Comparison of ENCODE assay signal across 14 mouse cellular contexts in genomic region chr15:81804172-81804571, GRCm38 (mm10). TPM values are rescaled to one million over a fixed set of nuclear protein-coding genes. Genes with fewer than 3 reads are reported as not detected.
A peak's percentile ranks its signal among the peaks of the same experiment; 100 is the strongest.
DNase-seq lines count a peak whose midpoint lies in the region; ATAC-seq and TF ChIP-seq lines count a peak whose summit lies in the region.
"Had no signal": no experiment of that assay in that cellular context is flagged by ENCODE, and none has a peak within 500 bp of the region (broad histone marks: within the 10 kb centered on the region; RNA-seq: fewer than 3 reads in every experiment).

No protein-coding gene starts in this region.

- peak; percentile 50 for DNase-seq in cerebellum, adult 9-11 months
- no peak for DNase-seq in cerebellum, postnatal 10 days
- DNase-seq in intestine, embryonic 14.5 days (ENCODE audit: low spot score), result no peak
- DNase-seq in lung, postnatal 10 days, result no peak
- no peak for DNase-seq in midbrain, embryonic 10.5 days (ENCODE audit: low spot score)
- DNase-seq: adrenal gland, adult 8-10 months; spleen, adult 18-20 months; thymus, adult 18-20 months had no signal

- TF ChIP-seq POLR2A in olfactory bulb, adult 2 months (IDR thresholded peaks at IDR 0.05; ENCODE audit: insufficient read depth, low read depth, low read length), result no peak

- no peaks in the 10 kb centered on the region for H3K36me3 ChIP-seq in intestine, embryonic 14.5 days (ENCODE audit: control insufficient read depth, insufficient read depth, low read length)
- H3K36me3 ChIP-seq in intestine, postnatal 0 days (ENCODE audit: control insufficient read depth, insufficient read depth), result no peaks in the 10 kb centered on the region
- H3K36me3 ChIP-seq in lung, embryonic 15.5 days, result no peaks in the 10 kb centered on the region
- H3K36me3 ChIP-seq in midbrain, embryonic 10.5 days, result no peaks in the 10 kb centered on the region
- H3K36me3 ChIP-seq: hindbrain, embryonic 13.5 days; limb, embryonic 12.5 days; midbrain, embryonic 12.5 days had no signal

- no peaks in the 10 kb centered on the region for H3K27me3 ChIP-seq in intestine, embryonic 14.5 days (replicated peaks; ENCODE audit: control insufficient read depth, insufficient read depth, low read length)
- no peaks in the 10 kb centered on the region for H3K27me3 ChIP-seq in intestine, postnatal 0 days (replicated peaks; ENCODE audit: control insufficient read depth, insufficient read depth, low read length)
- no peaks in the 10 kb centered on the region for H3K27me3 ChIP-seq in lung, embryonic 15.5 days
- H3K27me3 ChIP-seq in midbrain, embryonic 10.5 days (ENCODE audit: low read depth, poor library complexity, severe bottlenecking), result peaks cover 16% of the 10 kb centered on the region
- H3K27me3 ChIP-seq: hindbrain, embryonic 13.5 days; limb, embryonic 12.5 days had no signal

- 48% methylated on average over 1 of the region's 1 CpGs for WGBS in intestine, embryonic 14.5 days
- 79% methylated on average over 1 of the region's 1 CpGs for WGBS in intestine, postnatal 0 days
- WGBS in lung, embryonic 15.5 days, result 59% methylated on average over 1 of the region's 1 CpGs
- WGBS in olfactory bulb, adult 2 months, result 69% methylated on average over 1 of the region's 1 CpGs
- 37% methylated on average over 1 of the region's 1 CpGs for WGBS in midbrain, embryonic 10.5 days

- peak overlapping the region; percentile 52; the same call in 1 of the 2 replicates for H3K4me2 ChIP-seq in intestine, embryonic 14.5 days (ENCODE audit: low read length)
- H3K4me2 ChIP-seq in intestine, postnatal 0 days (replicated peaks; ENCODE audit: low read depth), result no peak overlapping the region
- H3K4me2 ChIP-seq in lung, embryonic 15.5 days, result peak overlapping the region; percentile 67; the same call in 1 of the 2 replicates
- H3K4me2 ChIP-seq: hindbrain, embryonic 13.5 days; midbrain, embryonic 12.5 days had no signal

- no peak overlapping the region for H3K4me3 ChIP-seq in intestine, embryonic 14.5 days (ENCODE audit: low read depth, low read length)
- no peak overlapping the region for H3K4me3 ChIP-seq in intestine, postnatal 0 days (ENCODE audit: low read depth, low read length)
- no peak overlapping the region for H3K4me3 ChIP-seq in lung, embryonic 15.5 days
- 0 out of 2 replicates have a peak overlapping the region, but pooled peaks have one; percentile 1 for H3K4me3 ChIP-seq in olfactory bulb, adult 2 months (ENCODE audit: insufficient read depth, low read depth, low read length)
- no peak overlapping the region for H3K4me3 ChIP-seq in midbrain, embryonic 10.5 days
- H3K4me3 ChIP-seq: hindbrain, embryonic 13.5 days; limb, embryonic 12.5 days; midbrain, embryonic 12.5 days had no signal

- peaks cover 13% of the 10 kb centered on the region; the same call in 1 of the 2 replicates for H3K4me1 ChIP-seq in intestine, embryonic 14.5 days (replicated peaks; ENCODE audit: control insufficient read depth, insufficient read depth, low read length)
- H3K4me1 ChIP-seq in intestine, postnatal 0 days (replicated peaks; ENCODE audit: control insufficient read depth, insufficient read depth, low read length), result no peaks in the 10 kb centered on the region
- H3K4me1 ChIP-seq in lung, embryonic 15.5 days, result peaks cover 68% of the 10 kb centered on the region
- H3K4me1 ChIP-seq in olfactory bulb, adult 2 months (ENCODE audit: control insufficient read depth, insufficient read depth, low read length), result peaks cover 22% of the 10 kb centered on the region
- peaks cover 31% of the 10 kb centered on the region for H3K4me1 ChIP-seq in midbrain, embryonic 10.5 days

- no peak overlapping the region for H3K27ac ChIP-seq in intestine, embryonic 14.5 days (ENCODE audit: low read depth)
- H3K27ac ChIP-seq in intestine, postnatal 0 days (ENCODE audit: low read depth, low read length), result no peak overlapping the region
- H3K27ac ChIP-seq in lung, embryonic 15.5 days, result peak overlapping the region; percentile 91
- H3K27ac ChIP-seq in olfactory bulb, adult 2 months (ENCODE audit: insufficient read depth, low read depth, low read length), result peak overlapping the region; percentile 29; the same call in 1 of the 2 replicates
- H3K27ac ChIP-seq in midbrain, embryonic 10.5 days (replicated peaks), result no peak overlapping the region
- H3K27ac ChIP-seq: hindbrain, embryonic 13.5 days; limb, embryonic 12.5 days; midbrain, embryonic 12.5 days had no signal

- TF ChIP-seq CTCF in intestine, postnatal 0 days (IDR thresholded peaks at IDR 0.05; ENCODE audit: low read depth), result no peak
- no peak for TF ChIP-seq CTCF in olfactory bulb, adult 2 months (IDR thresholded peaks at IDR 0.05; ENCODE audit: insufficient read depth, low read depth, low read length)

- no peak for ATAC-seq in intestine, embryonic 14.5 days (replicated peaks; ENCODE audit: low FRiP score, low TSS enrichment, low read depth)
- ATAC-seq in intestine, postnatal 0 days, result no peak
- ATAC-seq in lung, embryonic 15.5 days (ENCODE audit: borderline replicate concordance, extremely low read depth, low FRiP score, low TSS enrichment), result no peak

- no peaks in the 10 kb centered on the region for H3K9me3 ChIP-seq in intestine, embryonic 14.5 days (ENCODE audit: control insufficient read depth, low read length)
- no peaks in the 10 kb centered on the region for H3K9me3 ChIP-seq in intestine, postnatal 0 days (ENCODE audit: control insufficient read depth)
- H3K9me3 ChIP-seq in lung, embryonic 15.5 days, result no peaks in the 10 kb centered on the region
- no peaks in the 10 kb centered on the region for H3K9me3 ChIP-seq in midbrain, embryonic 10.5 days (replicated peaks)
- H3K9me3 ChIP-seq: hindbrain, embryonic 13.5 days; limb, embryonic 12.5 days; midbrain, embryonic 12.5 days had no signal

- H3K9ac ChIP-seq in intestine, embryonic 14.5 days (ENCODE audit: low read length), result no peak overlapping the region
- no peak overlapping the region for H3K9ac ChIP-seq in intestine, postnatal 0 days (ENCODE audit: low read depth, low read length)
- no peak overlapping the region for H3K9ac ChIP-seq in lung, embryonic 15.5 days
- H3K9ac ChIP-seq: hindbrain, embryonic 13.5 days; midbrain, embryonic 12.5 days had no signal

RNA-seq across cellular contexts. Expression of gene Tef, which starts 2.0 kb away (rescaled TPM):
- polyA plus RNA-seq in intestine, embryonic 14.5 days (2014; fragmentation: Nextera tagmentation; extraction: Ambion mirVana), result 17.7 and 21.0 TPM in 2 replicates
- 13.4 and 16.0 TPM in 2 replicates for polyA plus RNA-seq in intestine, postnatal 0 days (2015; fragmentation: Nextera tagmentation; extraction: Ambion mirVana)
- 27.4 and 31.4 TPM in 2 replicates for polyA plus RNA-seq in lung, embryonic 15.5 days (2015; fragmentation: Nextera tagmentation; extraction: Ambion mirVana)
- 278 TPM in 1 of 2 replicates, not detected in the other for polyA plus RNA-seq in olfactory bulb, adult 2 months (2012; ENCODE audit: insufficient read depth, insufficient read length, low replicate concordance, missing spikeins)
- polyA plus RNA-seq in midbrain, embryonic 10.5 days (2016; fragmentation: Nextera tagmentation; extraction: Ambion mirVana), result 15.7 and 19.0 TPM in 2 replicates

RNA-seq across cellular contexts. Expression of gene Tob2, which starts 54.4 kb away (rescaled TPM):
- polyA plus RNA-seq in intestine, embryonic 14.5 days (2014; fragmentation: Nextera tagmentation; extraction: Ambion mirVana), result 23.0 TPM in 2 replicates
- 19.8 and 22.1 TPM in 2 replicates for polyA plus RNA-seq in intestine, postnatal 0 days (2015; fragmentation: Nextera tagmentation; extraction: Ambion mirVana)
- 27.0 and 29.1 TPM in 2 replicates for polyA plus RNA-seq in lung, embryonic 15.5 days (2015; fragmentation: Nextera tagmentation; extraction: Ambion mirVana)
- polyA plus RNA-seq in olfactory bulb, adult 2 months (2012; ENCODE audit: insufficient read depth, insufficient read length, low replicate concordance, missing spikeins), result not detected in 2 replicates
- polyA plus RNA-seq in midbrain, embryonic 10.5 days (2016; fragmentation: Nextera tagmentation; extraction: Ambion mirVana), result 17.7 and 19.6 TPM in 2 replicates

RNA-seq across cellular contexts. Expression of gene Rangap1, which starts 58.8 kb away (rescaled TPM):
- polyA plus RNA-seq in intestine, embryonic 14.5 days (2014; fragmentation: Nextera tagmentation; extraction: Ambion mirVana), result 106 and 113 TPM in 2 replicates
- 20.6 and 21.9 TPM in 2 replicates for polyA plus RNA-seq in intestine, postnatal 0 days (2015; fragmentation: Nextera tagmentation; extraction: Ambion mirVana)
- 100 and 111 TPM in 2 replicates for polyA plus RNA-seq in lung, embryonic 15.5 days (2015; fragmentation: Nextera tagmentation; extraction: Ambion mirVana)
- not detected in 2 replicates for polyA plus RNA-seq in olfactory bulb, adult 2 months (2012; ENCODE audit: insufficient read depth, insufficient read length, low replicate concordance, missing spikeins)
- 187 and 192 TPM in 2 replicates for polyA plus RNA-seq in midbrain, embryonic 10.5 days (2016; fragmentation: Nextera tagmentation; extraction: Ambion mirVana)

RNA-seq across cellular contexts. Expression of gene Zc3h7b, which starts 59.3 kb away (rescaled TPM):
- 30.9 and 31.2 TPM in 2 replicates for polyA plus RNA-seq in intestine, embryonic 14.5 days (2014; fragmentation: Nextera tagmentation; extraction: Ambion mirVana)
- 5.6 and 7.3 TPM in 2 replicates for polyA plus RNA-seq in intestine, postnatal 0 days (2015; fragmentation: Nextera tagmentation; extraction: Ambion mirVana)
- 30.4 and 30.7 TPM in 2 replicates for polyA plus RNA-seq in lung, embryonic 15.5 days (2015; fragmentation: Nextera tagmentation; extraction: Ambion mirVana)
- not detected in 2 replicates for polyA plus RNA-seq in olfactory bulb, adult 2 months (2012; ENCODE audit: insufficient read depth, insufficient read length, low replicate concordance, missing spikeins)
- 36.3 and 41.4 TPM in 2 replicates for polyA plus RNA-seq in midbrain, embryonic 10.5 days (2016; fragmentation: Nextera tagmentation; extraction: Ambion mirVana)

Comparison
In these comparisons a context has a peak if more than half of its experiments do, and no peak if none do; other contexts are left out.
1. H3K27ac ChIP-seq: peak in lung, embryonic 15.5 days (single experiment) and olfactory bulb, adult 2 months (single experiment); none in intestine, embryonic 14.5 days (single experiment), intestine, postnatal 0 days (single experiment) and midbrain, embryonic 10.5 days (single experiment).
2. RNA of gene Rangap1, which starts 58.8 kb away (polyA plus RNA-seq): 187 to 192 TPM in midbrain, embryonic 10.5 days, 100 to 111 TPM in lung, embryonic 15.5 days, 106 to 113 TPM in intestine, embryonic 14.5 days and 20.6 to 21.9 TPM in intestine, postnatal 0 days; not detected in olfactory bulb, adult 2 months; every median in the first group is over 10 times any median in the second.